Mouse (Mus musculus) olfactory bulb, adult 2 months (tissue): Measurements from ENCODE around the gene Zmat5. TPM values are rescaled to one million over a fixed set of nuclear protein-coding genes. Genes with fewer than 3 reads are reported as not detected.

Source experiments
- H3K27ac ChIP-seq: fragments of 200-500 bp; 2 replicates; pipeline ENCODE4 v1.5.1; 2012; ENCODE audit warnings: low read depth, low read length; ENCODE audit not compliant: insufficient read depth
- H3K4me1 ChIP-seq: fragments of 200-500 bp; 2 replicates; pipeline ENCODE4 v1.6.1; 2012; ENCODE audit warnings: low read length; ENCODE audit not compliant: control insufficient read depth, insufficient read depth
- H3K4me3 ChIP-seq: fragments of 200-500 bp; 2 replicates; pipeline ENCODE4 v1.5.1; 2012; ENCODE audit warnings: mild to moderate bottlenecking, low read depth, low read length, moderate library complexity; ENCODE audit not compliant: insufficient read depth
- CTCF ChIP-seq: fragments of 200-500 bp; IDR thresholded peaks from 2 replicates; pipeline ENCODE4 v1.5.1; 2012; ENCODE audit warnings: low read depth, mild to moderate bottlenecking, low read length, moderate library complexity; ENCODE audit not compliant: insufficient read depth
- POLR2A ChIP-seq: fragments of 200-500 bp; IDR thresholded peaks from 2 replicates; pipeline ENCODE4 v1.6.1; 2012; ENCODE audit warnings: mild to moderate bottlenecking, low read depth, low read length, moderate library complexity; ENCODE audit not compliant: insufficient read depth
- WGBS: fragments of 180-500 bp; shearing (Covaris S2); methylation state at CpG from one replicate; pipeline ENCODE4 v1.1.7; 2018; 5-methylcytosine and 5-hydroxymethylcytosine counted together
- polyA plus RNA-seq: library from polyadenylated mRNA; stranded (reverse); fragments of >200 nt; gene quantifications from 2 replicates; pipeline ENCODE4 v1.2.4, GENCODE M21; 2012; ENCODE audit warnings: low replicate concordance; ENCODE audit not compliant: missing spikeins, insufficient read depth, insufficient read length

Gene Zmat5
- polyA plus RNA-seq, result not detected in 2 replicates

DNA sequence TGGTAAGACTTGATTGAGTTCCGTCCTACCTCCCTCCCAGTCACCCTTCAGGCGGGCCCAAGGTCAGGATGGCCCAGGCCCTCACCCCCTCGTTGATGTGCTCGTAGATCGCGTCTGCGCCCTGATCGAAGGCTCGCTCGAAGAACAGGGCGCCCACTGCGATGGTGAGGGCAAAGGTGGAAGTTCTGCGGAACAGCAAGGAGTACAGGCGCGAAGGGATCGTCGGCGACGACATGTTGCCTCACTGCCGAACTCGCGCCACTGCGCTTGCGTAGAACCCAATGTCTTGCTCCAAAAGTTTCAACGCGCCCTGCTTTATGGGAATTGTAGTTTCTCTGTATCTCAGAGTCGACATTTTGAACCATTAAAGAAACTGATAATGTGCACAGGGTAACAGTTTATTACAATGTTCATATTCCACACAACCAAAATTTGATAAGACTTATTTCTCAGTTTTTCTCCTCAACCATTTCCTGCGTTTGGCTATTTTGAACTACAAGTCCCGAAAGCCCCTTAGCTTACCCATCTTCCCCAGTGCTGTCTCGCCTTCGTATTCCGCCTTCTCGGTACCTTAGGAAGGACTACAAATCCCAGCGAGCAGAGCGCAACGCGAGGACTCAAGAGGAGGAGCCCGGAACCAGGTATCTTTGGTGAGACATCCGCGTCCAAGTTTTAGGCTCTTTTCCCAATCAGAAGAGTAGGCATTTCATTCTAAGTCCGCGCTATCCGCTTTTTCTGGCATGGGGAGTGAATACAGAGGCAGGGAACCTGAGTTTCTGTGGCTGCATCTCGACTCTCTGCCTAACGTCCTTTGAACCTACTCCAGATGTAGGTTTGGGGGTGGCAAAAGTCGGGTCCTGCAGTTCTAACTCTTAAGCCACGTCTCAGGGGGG lies at the start of gene Zmat5, which contains the start of gene Uqcr10:
TSS of gene Zmat5 (plus strand) at position 607 of the 893 bp plus-strand sequence.
TSS of gene Uqcr10 (minus strand) at position 271 of the 893 bp plus-strand sequence.
- TF ChIP-seq CTCF (no peak), POLR2A (peak; percentile 90)
- Histone ChIP-seq H3K4me1 (peaks cover 4% of the 10 kb centered on the region; the same call in 1 of the 2 replicates), H3K27ac (peak within 1 kb of the TSS; percentile 97), H3K4me3 (peak within 1 kb of the TSS; percentile 98)
- WGBS, result under 1% methylated on average over 47 of the region's 47 CpGs

DNA sequence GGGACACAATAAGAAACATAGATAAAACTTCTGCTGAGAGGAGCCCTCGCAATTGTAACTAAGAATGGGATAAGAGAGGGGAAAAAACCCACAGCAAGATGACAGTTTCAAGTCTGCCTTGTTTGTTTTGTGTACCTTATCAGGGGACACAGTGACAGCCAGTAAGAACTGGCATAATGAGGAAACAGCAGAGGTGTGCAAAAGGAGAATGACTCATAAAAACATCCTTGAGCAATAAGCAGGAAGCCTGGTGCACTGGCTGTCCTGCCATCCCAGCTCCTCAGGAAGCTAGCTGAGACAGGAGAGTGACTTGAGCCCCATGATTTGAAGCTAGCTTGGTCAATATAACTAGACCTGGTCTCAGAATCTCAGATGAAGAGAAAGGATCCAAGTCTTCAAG lies 44.7 kb upstream of the Zmat5 start:
- Histone ChIP-seq H3K4me1 (peaks cover 5% of the 10 kb centered on the region), H3K4me3 (no peak overlapping the region), H3K27ac (no peak overlapping the region)
- WGBS, result 100% methylated on average over 1 of the region's 1 CpGs
- TF ChIP-seq CTCF, result no peak
- no peak for TF ChIP-seq POLR2A

DNA sequence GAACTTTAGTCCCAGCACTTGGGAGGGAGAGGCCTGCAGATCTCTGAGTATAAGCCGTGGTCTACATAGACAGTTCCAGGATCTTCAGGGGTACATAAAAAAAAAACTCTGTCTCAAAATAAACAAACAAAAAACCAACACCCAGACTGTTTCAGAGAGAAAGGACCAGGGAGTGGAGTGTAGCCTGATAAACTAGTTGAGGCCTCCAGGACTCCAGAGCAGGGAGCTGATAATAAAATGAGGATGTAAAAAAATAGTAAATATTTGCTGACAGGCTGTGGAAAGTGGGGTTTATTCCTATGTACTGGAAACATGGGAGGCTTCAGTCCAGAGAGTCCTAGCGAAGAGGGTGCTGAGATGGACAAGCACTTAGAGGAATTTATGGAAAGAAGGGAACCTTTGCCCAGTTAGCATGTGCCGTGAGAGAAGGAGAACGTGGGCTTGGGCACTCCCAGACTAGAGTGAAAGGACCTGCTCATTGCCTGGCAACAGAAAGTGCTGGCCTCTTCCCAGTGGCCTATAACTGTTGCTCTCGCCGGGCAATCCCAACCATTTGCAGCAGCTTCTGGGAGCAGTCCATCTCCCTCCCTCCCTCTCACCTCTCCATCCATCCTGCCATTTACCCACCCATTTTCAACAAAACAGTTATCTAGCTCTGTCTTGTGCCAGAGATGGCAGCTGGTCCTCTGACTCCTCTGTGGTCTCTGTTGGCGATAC lies 44.0 kb upstream of the Zmat5 start:
- Histone ChIP-seq H3K4me1 (peaks cover 5% of the 10 kb centered on the region), H3K4me3 (no peak overlapping the region), H3K27ac (no peak overlapping the region)
- no peak for TF ChIP-seq POLR2A
- TF ChIP-seq CTCF, result no peak
- WGBS, result 68% methylated on average over 7 of the region's 7 CpGs

DNA sequence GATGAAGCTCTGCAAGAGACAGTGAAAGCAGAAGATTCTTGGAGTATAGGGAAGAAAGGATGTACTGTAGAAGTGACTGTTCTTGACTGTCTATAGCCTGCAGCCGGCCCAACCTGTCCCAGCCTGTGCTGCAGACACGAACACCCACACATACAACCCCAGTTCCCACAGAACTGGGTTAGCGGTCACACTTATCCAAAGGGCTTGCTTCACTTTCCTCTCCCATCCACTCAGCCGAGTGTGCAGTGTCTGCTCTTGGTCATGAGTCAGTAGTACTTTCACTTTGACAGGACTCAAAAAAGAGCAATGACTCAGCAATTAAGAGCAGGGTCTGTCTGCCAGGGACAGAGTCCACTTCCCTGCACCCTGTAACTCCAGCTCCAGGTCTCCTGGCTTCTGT lies 43.2 kb upstream of the Zmat5 start:
- no peak overlapping the region for H3K27ac ChIP-seq
- 64% methylated on average over 4 of the region's 4 CpGs for WGBS
- TF ChIP-seq CTCF, result no peak
- no peak for TF ChIP-seq POLR2A
- H3K4me3 ChIP-seq, result no peak overlapping the region
- H3K4me1 ChIP-seq, result peaks cover 5% of the 10 kb centered on the region

DNA sequence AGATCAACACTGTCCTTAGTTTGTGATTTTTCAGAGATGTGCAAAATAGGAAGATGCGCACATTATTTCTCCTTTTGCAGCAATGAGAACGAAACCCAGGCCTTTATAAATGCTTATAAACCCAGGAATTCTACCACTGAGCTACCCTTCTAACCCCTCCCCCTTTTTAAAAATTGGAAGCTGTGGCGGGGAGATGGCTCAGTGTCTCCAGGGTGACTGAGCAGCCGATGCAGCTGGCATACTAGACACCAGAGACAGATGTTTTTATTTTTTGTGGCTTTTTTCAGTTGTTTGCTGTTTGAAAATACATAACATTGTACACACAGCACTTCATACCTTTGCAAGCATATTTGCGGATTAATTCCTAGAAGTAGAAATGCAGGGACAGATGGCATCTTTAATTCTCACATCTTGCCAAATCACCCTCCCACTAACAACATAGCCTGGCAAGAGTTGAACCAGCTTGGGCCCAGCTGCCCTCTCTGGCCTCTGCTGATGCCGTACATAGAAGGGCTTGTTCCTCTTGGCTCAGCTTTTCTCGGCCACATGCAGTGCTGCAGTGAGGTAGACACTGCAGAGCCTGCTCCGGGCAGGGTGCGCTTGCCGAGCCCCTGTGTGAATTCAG lies 42.5 kb upstream of the Zmat5 start:
- Histone ChIP-seq H3K4me1 (peaks cover 5% of the 10 kb centered on the region), H3K27ac (no peak overlapping the region), H3K4me3 (no peak overlapping the region)
- WGBS, result 62% methylated on average over 10 of the region's 10 CpGs
- TF ChIP-seq CTCF (no peak), POLR2A (no peak)

DNA sequence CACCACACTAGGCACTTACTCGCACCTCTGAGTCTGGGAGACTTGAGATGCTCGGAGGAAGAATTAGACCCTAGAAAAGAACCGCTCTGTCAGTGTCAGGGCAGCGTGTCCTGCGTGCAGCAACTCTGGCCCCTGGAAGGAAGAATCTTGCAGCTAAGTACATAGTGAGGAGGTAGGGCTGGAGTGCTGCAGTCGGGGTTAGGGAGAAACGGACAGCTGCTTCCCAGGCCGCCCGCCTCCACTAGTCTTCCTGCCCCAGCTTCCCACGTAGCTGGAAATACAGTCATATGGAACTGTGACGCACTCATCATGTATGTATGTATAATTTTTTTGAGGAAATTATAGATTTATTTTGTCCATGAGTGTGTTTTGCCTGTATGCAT lies 42.0 kb upstream of the Zmat5 start:
- WGBS, result 82% methylated on average over 11 of the region's 11 CpGs
- Histone ChIP-seq H3K4me1 (peaks cover 5% of the 10 kb centered on the region), H3K27ac (no peak overlapping the region), H3K4me3 (no peak overlapping the region)
- TF ChIP-seq POLR2A (no peak), CTCF (no peak)

DNA sequence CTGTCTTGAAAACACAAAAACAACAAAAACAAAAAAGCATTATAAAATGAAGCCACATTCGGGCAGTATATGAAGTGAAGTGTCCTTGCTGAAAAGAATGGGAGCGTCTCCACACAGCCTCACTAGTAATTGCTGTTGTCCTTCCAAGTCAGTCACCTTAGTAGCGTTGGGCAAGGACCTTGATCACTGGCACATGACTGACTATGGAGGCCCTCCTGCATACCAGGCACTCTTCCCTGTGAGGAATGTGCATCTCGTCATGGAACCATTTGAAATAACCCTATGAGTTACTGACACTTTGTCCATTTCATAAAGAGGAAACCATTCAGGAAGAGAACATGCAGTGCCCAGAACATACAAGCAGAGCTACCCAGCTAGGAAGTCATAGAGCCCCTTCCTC lies 32.7 kb upstream of the Zmat5 start:
- no peak overlapping the region for H3K4me3 ChIP-seq
- H3K4me1 ChIP-seq, result no peaks in the 10 kb centered on the region
- no peak for TF ChIP-seq POLR2A
- no peak for TF ChIP-seq CTCF
- H3K27ac ChIP-seq, result no peak overlapping the region
- 92% methylated on average over 4 of the region's 4 CpGs for WGBS

DNA sequence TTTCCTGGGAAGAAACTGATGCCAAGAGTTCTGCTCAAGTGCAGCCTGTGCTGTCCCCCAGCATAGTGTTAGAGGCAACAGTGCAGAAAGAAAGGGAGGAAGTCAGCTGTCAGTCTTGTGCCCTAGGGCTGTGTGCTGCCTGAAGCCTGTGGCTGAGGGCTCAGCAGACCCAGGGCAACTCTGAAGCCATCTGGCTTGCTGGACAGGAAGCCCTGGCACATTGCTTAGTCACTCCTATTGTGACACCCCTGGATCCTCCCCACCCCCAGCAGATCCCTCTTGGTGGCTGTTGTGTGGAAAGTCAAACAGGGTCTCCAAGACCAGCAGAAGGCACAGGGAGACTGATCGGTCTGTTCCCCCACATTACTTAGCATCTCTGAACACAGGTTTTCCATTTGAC lies 29.9 kb upstream of the Zmat5 start:
- no peak for TF ChIP-seq POLR2A
- no peak for TF ChIP-seq CTCF
- Histone ChIP-seq H3K4me1 (peaks cover 10% of the 10 kb centered on the region), H3K4me3 (no peak overlapping the region), H3K27ac (no peak overlapping the region)
- WGBS, result 94% methylated on average over 1 of the region's 1 CpGs
